14 mouse cellular contexts compared by ENCODE assay signal in the genomic region with DNA sequence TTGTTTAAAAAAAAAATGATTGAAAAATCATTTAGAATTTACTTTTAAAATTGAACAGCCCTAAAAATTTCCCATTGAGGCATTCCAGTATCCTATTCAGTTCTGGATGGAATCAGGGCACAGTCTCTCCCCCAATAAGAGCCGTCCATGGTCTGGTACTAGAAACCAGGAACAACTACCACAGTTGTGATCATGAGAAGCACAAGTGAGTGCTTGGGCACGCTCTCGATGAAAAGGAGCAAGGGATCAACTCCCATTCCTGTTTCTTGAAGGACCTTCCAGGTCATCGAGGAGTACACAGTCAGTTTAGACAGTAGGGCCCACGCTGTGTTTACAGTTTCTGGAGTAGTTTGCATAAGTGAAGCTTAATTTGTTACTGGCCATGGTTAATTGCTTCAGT.
"Had no signal": no experiment of that assay in that cellular context is flagged by ENCODE, and none has a peak within 500 bp of the region (broad histone marks: within the 10 kb centered on the region; RNA-seq: fewer than 3 reads in every experiment).

No protein-coding gene starts in this region.

- H3K27me3 ChIP-seq: limb, embryonic 13.5 days; neural tube, embryonic 13.5 days had no signal

- H3K9ac ChIP-seq: limb, embryonic 13.5 days; liver, embryonic 14.5 days; neural tube, embryonic 13.5 days had no signal

- H3K27ac ChIP-seq: limb, embryonic 13.5 days; liver, embryonic 14.5 days; midbrain, embryonic 10.5 days; neural tube, embryonic 13.5 days had no signal

- H3K4me3 ChIP-seq: limb, embryonic 13.5 days; midbrain, embryonic 10.5 days; neural tube, embryonic 13.5 days had no signal

- ATAC-seq: midbrain, embryonic 16.5 days had no signal

- H3K9me3 ChIP-seq: limb, embryonic 13.5 days; midbrain, embryonic 10.5 days; neural tube, embryonic 13.5 days had no signal

- H3K4me2 ChIP-seq: limb, embryonic 13.5 days; neural tube, embryonic 13.5 days had no signal

- H3K4me1 ChIP-seq: midbrain, embryonic 10.5 days had no signal

- H3K36me3 ChIP-seq: limb, embryonic 13.5 days; neural tube, embryonic 13.5 days had no signal

- DNase-seq: kidney, postnatal 14 days; left cerebral cortex, postnatal 4 days; lung, adult 2 months; lung, postnatal 10 days; lung, postnatal 4 days; retina, postnatal 1 day; right cerebral cortex, postnatal 14 days; thymus, adult 18-20 months; thymus, postnatal 14 days had no signal
